Mouse (Mus musculus) left cerebral cortex, postnatal 25 days (tissue): ENCODE results near the gene Ndufv1. TPM values are rescaled to one million over a fixed set of nuclear protein-coding genes. Genes with fewer than 3 reads are reported as not detected.
"Not testable (repeated sequence)": the region's sequence is repeated elsewhere in the genome, so short reads cannot be mapped to it uniquely, and the experiment has no call there.

Experiments used
- DNase-seq, 2 experiments: peaks; one replicate each; pipeline ENCODE4 v3.0.0; 2022; ENCODE audit warnings: low spot score in 2 of 2, mixed read lengths in 1 of 2
- intact Hi-C: fragments of 180-260 bp; cut with DNase I; formaldehyde crosslinking; loops from one replicate; pipeline ENCODE4 v1.15.1; 2025
- total RNA-seq, 2 experiments: library from RNA; stranded (reverse); gene quantifications; 2 replicates each; pipeline ENCODE4 v1.2.3; 2021

The Ndufv1 gene
- total RNA-seq, 2 experiments from 2014 or later: 221 to 241 TPM

GRCm38 (mm10) chr19:4045966-4046865 lies 33.6 kb upstream of the Ndufv1 start, which contains the start of gene Gstp2:
Gene Gstp2 (minus strand): TSS chr19:4046023.
- DNase-seq: peak; percentile 81 to 94
- intact Hi-C loops: loop anchor here (2.0 kb wide), 1 partner anchor 51 kb away; the partner anchor contains the start of gene Cdk2ap2

- intact Hi-C loops, DNase-seq: not testable (repeated sequence)
Observed at GRCm38 (mm10) chr19:4044109-4044508, 31.5 kb upstream of the Ndufv1 start.

DNA sequence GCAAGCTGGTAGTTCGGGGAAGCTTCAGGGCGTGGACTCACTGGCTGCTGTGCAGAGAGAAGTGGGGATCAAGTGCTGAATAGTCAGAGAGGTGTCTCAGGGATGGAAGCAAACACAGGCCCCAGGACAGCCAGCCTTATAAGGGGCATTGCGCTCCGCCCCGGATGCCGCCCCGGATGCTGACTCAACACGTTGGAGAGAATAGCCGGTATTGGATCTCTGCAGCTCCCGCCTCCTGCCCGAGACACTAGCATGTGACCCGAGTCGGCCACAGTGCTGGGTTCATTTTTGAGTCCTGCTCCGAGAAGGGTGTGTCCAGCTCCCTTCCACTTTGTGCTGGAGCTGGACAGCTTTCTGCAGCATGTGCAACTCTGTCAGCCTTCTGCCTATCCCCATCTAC lies 29.5 kb upstream of the Ndufv1 start:
- intact Hi-C loops: no loop called here
- DNase-seq: no peak

DNA sequence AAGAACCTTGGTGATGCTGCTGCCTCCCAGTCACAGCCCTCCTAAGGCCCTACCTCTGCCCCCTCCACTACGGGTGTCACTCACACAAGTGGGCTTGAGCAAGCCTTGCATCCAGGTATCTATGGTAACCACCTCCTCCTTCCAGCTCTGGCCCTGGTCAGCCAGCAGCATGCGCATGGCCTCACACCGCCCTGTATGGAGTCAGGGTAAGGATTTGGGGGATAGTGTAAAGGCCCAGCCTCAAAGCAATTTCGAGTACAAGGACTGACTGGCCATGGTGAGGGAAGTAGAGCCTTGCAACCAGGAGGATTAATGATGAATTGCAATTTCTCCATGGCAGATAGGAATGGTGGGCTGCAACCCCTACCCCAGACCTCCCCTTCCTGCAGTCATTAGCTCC lies 28.9 kb upstream of the Ndufv1 start:
- intact Hi-C loops, DNase-seq: not testable (repeated sequence)

DNA sequence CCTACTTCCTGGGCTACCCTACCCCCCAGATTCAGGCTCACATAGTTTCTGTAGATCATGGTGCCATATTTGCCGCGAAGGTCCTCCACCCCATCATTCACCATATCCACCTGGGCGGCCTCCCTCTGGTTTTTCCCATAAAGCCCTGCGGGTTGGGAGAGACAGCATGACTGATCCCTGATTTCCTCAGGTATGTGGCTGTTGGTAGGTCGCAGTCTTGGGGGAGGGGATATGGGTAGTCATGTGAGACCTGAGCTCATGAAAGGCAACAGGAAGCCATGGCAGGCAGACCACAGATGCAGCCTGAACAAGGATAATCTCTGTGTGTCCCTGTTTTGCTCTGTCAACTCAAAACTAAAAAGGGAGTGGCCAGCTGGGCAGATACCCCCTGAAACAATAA lies 28.3 kb upstream of the Ndufv1 start:
- DNase-seq, intact Hi-C loops: not testable (repeated sequence)

GRCm38 (mm10) chr19:4037788-4038232 lies 25.2 kb upstream of the Ndufv1 start, which contains the start of gene Gstp1:
Gene Gstp1 (minus strand): TSS chr19:4037985.
- intact Hi-C loops: no loop called here
- DNase-seq: peak; percentile 86 to 91

DNA sequence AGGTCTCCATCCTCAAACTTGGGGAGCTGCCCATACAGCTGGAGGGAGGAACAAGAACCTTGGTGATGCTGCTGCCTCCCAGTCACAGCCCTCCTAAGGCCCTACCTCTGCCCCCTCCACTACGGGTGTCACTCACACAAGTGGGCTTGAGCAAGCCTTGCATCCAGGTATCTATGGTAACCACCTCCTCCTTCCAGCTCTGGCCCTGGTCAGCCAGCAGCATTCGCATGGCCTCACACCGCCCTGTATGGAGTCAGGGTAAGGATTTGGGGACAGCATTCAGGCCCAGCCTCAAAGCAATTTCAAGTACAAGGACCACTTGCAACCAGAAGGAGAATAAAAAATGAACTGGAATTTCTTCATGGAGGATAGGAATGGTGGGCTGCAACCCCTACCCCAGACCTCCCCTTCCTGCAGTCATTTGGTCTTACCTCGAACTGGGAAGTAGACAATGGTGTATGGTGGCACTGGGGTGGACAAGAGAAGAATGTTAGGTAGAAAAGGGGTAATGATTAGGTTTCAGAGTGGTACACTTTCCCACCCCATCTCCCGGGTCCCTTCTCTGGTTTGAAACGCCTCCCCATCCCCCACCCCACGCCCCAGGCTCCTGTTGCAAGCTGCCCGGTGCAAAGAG lies 24.7 kb upstream of the Ndufv1 start:
- intact Hi-C loops, DNase-seq: not testable (repeated sequence)

GRCm38 (mm10) chr19:4036327-4037045 lies 23.9 kb upstream of the Ndufv1 start:
- DNase-seq: no peak
- intact Hi-C loops: no loop called here

- no peak for DNase-seq
- intact Hi-C loops: no loop called here
Observed at GRCm38 (mm10) chr19:4033742-4034141, 21.1 kb upstream of the Ndufv1 start.

GRCm38 (mm10) chr19:4033298-4033697 lies 20.7 kb upstream of the Ndufv1 start:
- intact Hi-C loops: no loop called here
- DNase-seq: no peak

DNA sequence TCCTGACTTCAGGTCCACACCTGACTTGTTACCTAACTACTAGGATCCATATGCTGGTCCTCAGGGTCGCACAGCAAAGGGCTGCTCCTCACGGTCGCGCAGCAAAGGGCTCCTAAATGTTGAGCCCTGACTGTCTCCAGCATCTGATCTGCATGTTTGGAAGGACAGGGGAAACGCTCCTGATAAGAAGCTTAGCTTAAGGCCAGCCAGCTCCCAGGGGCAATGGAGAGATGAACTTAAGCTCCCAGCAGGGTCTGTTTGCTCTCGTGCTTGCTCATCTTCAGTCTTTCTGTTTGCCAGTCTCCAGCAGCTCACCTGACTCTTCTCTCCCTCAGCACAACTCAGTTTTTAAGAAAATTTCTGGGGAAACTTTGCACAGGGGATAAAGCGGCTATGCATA lies 20.1 kb upstream of the Ndufv1 start:
- no peak for DNase-seq
- intact Hi-C loops: no loop called here

DNA sequence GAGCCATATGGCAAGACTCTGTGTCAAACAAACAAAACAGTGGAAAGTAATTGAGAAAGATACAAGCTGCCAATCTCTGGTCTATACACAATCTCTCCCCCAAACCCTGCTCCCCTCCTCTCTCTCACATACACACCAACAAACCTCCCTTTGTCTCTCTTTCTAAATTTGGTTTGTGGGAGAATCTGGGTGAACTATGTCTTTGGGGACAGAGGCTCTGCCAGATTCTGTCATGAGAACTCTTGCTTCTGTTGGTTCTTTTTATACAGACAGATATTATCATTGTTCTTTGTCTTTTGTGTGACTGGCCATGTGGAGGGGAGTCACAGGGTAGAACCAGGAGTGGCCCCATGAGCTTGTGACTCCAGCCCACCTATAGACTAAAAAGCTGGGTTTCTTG lies 15.0 kb upstream of the Ndufv1 start:
- intact Hi-C loops: loop anchor here (5.0 kb wide), 1 partner anchor 60 kb away; no protein-coding TSS in a partner anchor
- no peak for DNase-seq

DNA sequence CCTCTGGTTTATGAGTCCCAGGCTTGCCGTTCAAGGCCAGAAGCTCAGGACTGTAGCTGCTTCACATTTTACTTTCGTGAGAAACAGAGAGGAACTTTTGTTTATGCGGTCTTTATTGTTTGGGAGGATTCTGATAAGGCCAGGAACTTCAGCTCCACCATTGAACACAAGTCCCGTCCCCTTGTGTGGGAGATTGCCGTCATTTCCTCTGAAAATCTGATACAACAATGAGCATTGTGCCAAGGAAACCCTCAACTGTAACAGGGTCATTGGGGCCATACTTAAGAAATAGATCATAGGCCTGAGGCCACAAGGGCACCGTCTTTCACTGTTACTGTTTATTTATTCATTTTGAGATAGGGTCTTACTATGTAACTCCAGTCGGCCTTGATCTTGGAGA lies 10.6 kb upstream of the Ndufv1 start:
- DNase-seq: no peak
- intact Hi-C loops: no loop called here

GRCm38 (mm10) chr19:4018743-4019583 lies 6.4 kb upstream of the Ndufv1 start:
- intact Hi-C loops: loop anchor here (1.0 to 10.0 kb wide), 5 partner anchors 29 to 286 kb away; partner anchors contain the start of gene Grk2
- peak; percentile 77 to 88 for DNase-seq

GRCm38 (mm10) chr19:4017921-4018587 lies 5.4 kb upstream of the Ndufv1 start:
- no peak for DNase-seq
- intact Hi-C loops: loop anchor here (2.0 to 10.0 kb wide), 4 partner anchors 74 to 287 kb away; partner anchors contain the start of gene Grk2

- no peak for DNase-seq
- intact Hi-C loops: loop anchor here (5.0 to 10.0 kb wide), 3 partner anchors 77 to 289 kb away; partner anchors contain the start of gene Grk2
Observed at GRCm38 (mm10) chr19:4015635-4016034, 3.0 kb upstream of the Ndufv1 start.

DNA sequence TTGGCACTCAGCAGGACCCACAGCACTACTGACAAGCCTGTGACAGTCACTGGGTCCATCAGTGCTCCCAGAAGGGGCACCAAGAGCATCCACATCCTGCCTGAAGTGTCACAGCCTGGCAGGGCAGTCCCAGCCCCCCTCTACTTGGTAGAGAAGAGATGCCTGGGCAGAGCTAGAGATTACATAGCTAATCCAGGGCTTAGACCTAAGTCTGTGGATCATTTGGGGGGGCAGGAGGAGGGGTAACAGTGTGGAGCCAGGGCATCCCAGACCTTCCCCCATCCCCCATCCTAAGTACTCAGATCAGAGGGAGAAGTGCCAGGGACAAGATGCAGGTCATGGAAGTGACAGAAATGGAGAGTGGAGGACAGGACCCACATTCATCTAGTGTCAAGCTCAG lies 2.2 kb upstream of the Ndufv1 start:
- intact Hi-C loops: loop anchor here (5.0 to 10.0 kb wide), 3 partner anchors 77 to 290 kb away; partner anchors contain the start of gene Grk2
- DNase-seq: no peak

DNA sequence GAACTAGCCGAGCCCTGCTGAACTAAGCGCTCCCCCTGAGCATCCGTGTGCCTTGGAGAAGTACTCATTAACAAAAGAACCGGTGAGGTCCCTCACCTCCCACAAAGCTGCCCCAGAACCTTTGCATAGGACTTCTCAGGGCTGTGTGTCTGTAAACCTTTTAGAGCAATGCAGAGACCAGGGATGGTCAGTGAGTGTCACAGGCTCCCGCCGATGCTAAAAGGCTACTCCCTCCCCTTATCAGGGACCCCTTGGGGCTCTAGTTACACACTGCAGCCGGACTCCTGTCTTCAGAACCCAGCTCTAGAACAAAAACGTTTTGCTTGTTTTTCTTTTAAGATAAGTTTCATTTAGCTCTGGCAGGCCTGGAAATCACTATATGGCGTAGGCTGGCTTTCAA lies 460 bp upstream of the Ndufv1 start:
- DNase-seq: no peak
- intact Hi-C loops: loop anchor here (1.0 to 10.0 kb wide), 2 partner anchors 67 to 292 kb away; partner anchors contain the start of gene Grk2
